Mouse (Mus musculus) CH12.LX (cell line): ENCODE data around the gene Gm15217. TPM values are rescaled to one million over a fixed set of nuclear protein-coding genes. Genes with fewer than 3 reads are reported as not detected.

Experiments used
- DNase-seq: peaks from one replicate; pipeline ENCODE4 v3.0.0-alpha.2; 2013; ENCODE audit errors: extremely low read depth
- H3K27ac ChIP-seq: 2 replicates; pipeline ENCODE4 v1.5.1; 2012; ENCODE audit warnings: low read depth, mild to moderate bottlenecking, control low read depth, moderate library complexity; ENCODE audit not compliant: insufficient read depth
- H3K27me3 ChIP-seq: replicated peaks from 2 replicates; pipeline ENCODE3; 2012; ENCODE audit warnings: inconsistent platforms
- H3K36me3 ChIP-seq, 2 experiments: replicated peaks in 1 of 2; 2 replicates each; pipeline versions ENCODE3 to v1.6.1; 2012; ENCODE audit warnings: inconsistent platforms in 1 of 2, low read length in 1 of 2, mild to moderate bottlenecking in 1 of 2, mixed read lengths in 1 of 2, moderate library complexity in 1 of 2; ENCODE audit not compliant: control insufficient read depth in 1 of 2, insufficient read depth in 1 of 2
- H3K4me1 ChIP-seq, 2 experiments: 2 replicates each; pipeline ENCODE4 v1.6.1; 2012; ENCODE audit warnings: inconsistent platforms in 1 of 2, moderate library complexity in 1 of 2; ENCODE audit not compliant: insufficient read depth in 2 of 2, control insufficient read depth in 1 of 2
- H3K4me2 ChIP-seq: 2 replicates; pipeline ENCODE4 v1.6.1; 2012; ENCODE audit warnings: low read depth, mild to moderate bottlenecking, control low read depth; ENCODE audit not compliant: poor library complexity, insufficient read depth, severe bottlenecking
- H3K4me3 ChIP-seq, 3 experiments: fragments of 150-350 bp in 1 of 3; sonication (generic) in 1 of 3; replicated peaks in 1 of 3; 2 replicates each; pipeline versions ENCODE3 to v1.5.1; 2011 to 2012; ENCODE audit warnings: low read depth in 2 of 3, low read length in 2 of 3, mild to moderate bottlenecking in 2 of 3, moderate library complexity in 2 of 3, control low read depth in 1 of 3, improper control_type of control experiment in 1 of 3, inconsistent platforms in 1 of 3, mixed read lengths in 1 of 3; ENCODE audit not compliant: poor library complexity in 1 of 3
- H3K79me2 ChIP-seq: replicated peaks from 2 replicates; pipeline ENCODE4 v1.6.1; 2012; ENCODE audit warnings: mild to moderate bottlenecking, moderate library complexity; ENCODE audit not compliant: control insufficient read depth, poor library complexity, insufficient read depth, severe bottlenecking; ENCODE audit errors: extremely low read depth
- H3K9ac ChIP-seq: 2 replicates; pipeline ENCODE4 v1.6.1; 2012; ENCODE audit warnings: low read depth, mild to moderate bottlenecking, control low read depth, moderate library complexity; ENCODE audit not compliant: insufficient read depth
- H3K9me3 ChIP-seq: replicated peaks from 2 replicates; pipeline ENCODE3; 2012; ENCODE audit warnings: low read length, inconsistent platforms, mixed read lengths
- BHLHE40 ChIP-seq: IDR thresholded peaks from 2 replicates; pipeline ENCODE4 v1.6.1; 2011; ENCODE audit warnings: mild to moderate bottlenecking, low read depth, low read length, improper control_type of control experiment
- E2F4 ChIP-seq: IDR thresholded peaks from 2 replicates; pipeline ENCODE4 v1.6.1; 2011; ENCODE audit warnings: low read depth, low read length, improper control_type of control experiment; ENCODE audit not compliant: insufficient replicate concordance
- ELF1 ChIP-seq: IDR thresholded peaks from 2 replicates; pipeline ENCODE4 v1.6.1; 2014; ENCODE audit warnings: low read depth, mild to moderate bottlenecking, inconsistent platforms, low read length, improper control_type of control experiment
- EP300 ChIP-seq: IDR thresholded peaks from 2 replicates; pipeline ENCODE4 v1.6.1; 2011; ENCODE audit warnings: low read length, improper control_type of control experiment
- GABPA ChIP-seq: IDR thresholded peaks from 2 replicates; pipeline ENCODE4 v1.6.1; 2012; ENCODE audit warnings: low read depth, low read length, improper control_type of control experiment, inconsistent platforms; ENCODE audit not compliant: insufficient replicate concordance
- IRF4 ChIP-seq: IDR thresholded peaks from 2 replicates; pipeline ENCODE4 v1.6.1; 2014; ENCODE audit warnings: low read depth, mild to moderate bottlenecking, inconsistent platforms, low read length, improper control_type of control experiment
- JUN ChIP-seq: IDR thresholded peaks from 2 replicates; pipeline ENCODE4 v1.6.1; 2011; ENCODE audit warnings: low read depth, mild to moderate bottlenecking, low read length, improper control_type of control experiment, moderate library complexity; ENCODE audit not compliant: insufficient read depth
- JUND ChIP-seq: conservative IDR thresholded peaks from 2 replicates; pipeline ENCODE4 v1.6.1; 2011; ENCODE audit warnings: low read depth, low read length, improper control_type of control experiment
- MAFK ChIP-seq: IDR thresholded peaks from 2 replicates; pipeline ENCODE4 v1.6.1; 2011; ENCODE audit warnings: low read length, improper control_type of control experiment; ENCODE audit not compliant: insufficient replicate concordance
- MAX ChIP-seq: IDR thresholded peaks from 2 replicates; pipeline ENCODE4 v1.6.1; 2011; ENCODE audit warnings: low read length, improper control_type of control experiment
- MAZ ChIP-seq: IDR thresholded peaks from 2 replicates; pipeline ENCODE4 v1.6.1; 2012; ENCODE audit warnings: low read depth, mild to moderate bottlenecking, inconsistent platforms, low read length, improper control_type of control experiment, moderate library complexity
- MEF2A ChIP-seq: IDR thresholded peaks from 2 replicates; pipeline ENCODE4 v1.6.1; 2014; ENCODE audit warnings: low read depth, mild to moderate bottlenecking, inconsistent platforms, low read length, improper control_type of control experiment, borderline replicate concordance
- MXI1 ChIP-seq: IDR thresholded peaks from 2 replicates; pipeline ENCODE4 v1.6.1; 2011; ENCODE audit warnings: mild to moderate bottlenecking, low read depth, low read length, improper control_type of control experiment
- PAX5 ChIP-seq: IDR thresholded peaks from 2 replicates; pipeline ENCODE4 v1.6.1; 2012; ENCODE audit warnings: low read length, inconsistent platforms, mixed read lengths
- POLR2A ChIP-seq: IDR thresholded peaks from 2 replicates; pipeline ENCODE4 v1.6.1; 2011; ENCODE audit warnings: low read depth, mild to moderate bottlenecking, improper control_type of control experiment, low read length
- RAD21 ChIP-seq: IDR thresholded peaks from 2 replicates; pipeline ENCODE4 v1.6.1; 2011; ENCODE audit warnings: low read depth, mild to moderate bottlenecking, low read length, improper control_type of control experiment, moderate library complexity
- RCOR1 ChIP-seq: conservative IDR thresholded peaks from 2 replicates; pipeline ENCODE4 v1.6.1; 2012; ENCODE audit warnings: low read depth, mild to moderate bottlenecking, inconsistent platforms, low read length, improper control_type of control experiment
- SIN3A ChIP-seq: IDR thresholded peaks from 2 replicates; pipeline ENCODE4 v1.6.1; 2012; ENCODE audit warnings: low read length, improper control_type of control experiment, inconsistent platforms
- SMC3 ChIP-seq: IDR thresholded peaks from 2 replicates; pipeline ENCODE4 v1.6.1; 2011; ENCODE audit warnings: low read depth, low read length, improper control_type of control experiment
- TBP ChIP-seq: conservative IDR thresholded peaks from 2 replicates; pipeline ENCODE4 v1.6.1; 2011; ENCODE audit warnings: low read depth, low read length, improper control_type of control experiment
- ZC3H11A ChIP-seq: IDR thresholded peaks from 2 replicates; pipeline ENCODE4 v1.6.1; 2012; ENCODE audit warnings: low read depth, mild to moderate bottlenecking, inconsistent platforms, low read length, improper control_type of control experiment
- ZKSCAN1 ChIP-seq: IDR thresholded peaks from 2 replicates; pipeline ENCODE4 v1.6.1; 2012; ENCODE audit warnings: low read depth, inconsistent platforms, low read length, improper control_type of control experiment, borderline replicate concordance
- dilution Hi-C: fragments of 300-500 bp; cut with MboI; formaldehyde crosslinking; loops from 2 replicates; pipeline ENCODE4 v1.14.3; 2020; ENCODE audit warnings: low sequenced_read_pairs; ENCODE audit not compliant: extremely low pct_unique_long_range_greater_than_20kb, extremely low pct_ligation_motif_present
- in situ Hi-C: fragments of 300-500 bp; cut with MboI; formaldehyde crosslinking; loops from 3 replicates; pipeline ENCODE4 v1.14.3; 2019; ENCODE audit warnings: low sequenced_read_pairs, low pct_ligation_motif_present, low pct_unique_long_range_greater_than_20kb, mixed read lengths
- polyA plus RNA-seq: library from polyadenylated mRNA; unstranded; fragments of >175 nt; gene quantifications from 2 replicates; pipeline ENCODE4 v1.2.1, GENCODE M21; 2012; ENCODE audit warnings: low read depth; ENCODE audit not compliant: insufficient read length
- total RNA-seq, 2 experiments: library from RNA; depleted of rRNA; stranded (reverse); fragments of 300-350 nt in 1 of 2; fragments of >200 nt in 1 of 2; gene quantifications; 2 replicates each; pipeline ENCODE4 v1.2.3; 2012 to 2014

The Gm15217 gene
- total RNA-seq (2012; rRNA removed) (not detected in 2 replicates), total RNA-seq (2014; rRNA removed) (not detected in 2 replicates), polyA plus RNA-seq (not detected in 2 replicates)

- dilution Hi-C loops, result no loop called here
- H3K27me3 ChIP-seq, result no peaks in the 10 kb centered on the region
- H3K79me2 ChIP-seq, result no peaks in the 10 kb centered on the region
- no peak within 1 kb of the TSS for H3K9ac ChIP-seq
- H3K27ac ChIP-seq, result no peak within 1 kb of the TSS
- H3K9me3 ChIP-seq, result no peaks in the 10 kb centered on the region
- TF ChIP-seq JUN, result no peak
- no peak for TF ChIP-seq E2F4
- no peak for TF ChIP-seq JUND
- no peak for TF ChIP-seq TBP
- no peak for TF ChIP-seq ZC3H11A
- TF ChIP-seq ELF1, result no peak
- TF ChIP-seq GABPA, result no peak
- TF ChIP-seq MAFK, result no peak
- no peak for TF ChIP-seq MAX
- TF ChIP-seq BHLHE40, result no peak
- TF ChIP-seq, all 38 proteins: peak for 0
- no peak within 1 kb of the TSS for H3K4me2 ChIP-seq
- peaks cover 3 to 4% of the 10 kb centered on the region in 2 experiments; a peak in 2 of 4 replicates for H3K4me1 ChIP-seq
- H3K36me3 ChIP-seq, result no peaks in the 10 kb centered on the region
- no peak for DNase-seq
- H3K4me3 ChIP-seq, result no peak within 1 kb of the TSS
- in situ Hi-C loops, result no loop called here
Measured at GRCm38 (mm10) chr14:46379285-46379684, at the start of gene Gm15217. Gm15217 (plus strand) TSS chr14:46379414.

DNA sequence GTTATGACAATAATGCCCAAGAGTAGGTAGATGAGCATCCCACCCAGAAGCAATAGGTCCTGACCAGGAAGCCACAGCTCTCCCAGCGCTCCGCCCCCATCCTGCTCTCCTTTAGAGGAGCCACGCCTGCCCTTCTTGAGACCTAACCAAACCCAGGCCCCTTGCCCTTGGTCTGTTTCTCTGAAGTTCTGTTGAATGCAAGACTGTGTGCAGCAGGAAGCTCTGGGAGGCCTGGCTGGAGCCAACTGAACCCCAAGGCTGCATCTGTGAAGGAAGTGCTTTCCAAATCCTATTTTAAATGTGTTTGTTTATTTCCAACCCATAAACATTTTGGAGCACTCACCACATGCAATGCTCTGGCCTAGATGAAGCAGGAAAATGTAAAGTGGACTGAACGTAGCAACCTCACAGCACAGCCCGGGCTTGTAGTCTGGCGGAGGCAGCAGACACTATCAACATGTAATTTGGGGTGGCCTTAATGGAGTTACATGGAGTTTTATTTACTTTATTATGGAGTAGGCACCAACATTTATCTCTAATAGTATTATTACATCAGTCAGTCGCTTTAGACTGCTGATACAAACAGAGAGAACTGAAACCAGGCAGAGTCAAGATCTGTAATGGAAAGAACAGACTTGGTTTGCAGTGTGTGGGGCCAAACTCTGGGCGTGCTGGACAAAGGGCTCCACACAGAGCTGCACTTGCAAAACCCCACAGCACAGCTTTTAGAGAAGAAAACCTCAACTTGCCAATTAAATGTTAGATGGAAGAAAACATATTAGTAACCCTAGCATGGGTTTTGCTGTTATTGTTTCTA lies 45.6 kb upstream of the Gm15217 start:
- TF ChIP-seq TBP, result no peak
- no peak for TF ChIP-seq POLR2A
- TF ChIP-seq BHLHE40, result 0 out of 2 replicates have a peak, but pooled peaks have one; percentile 14
- no peak for TF ChIP-seq ZKSCAN1
- TF ChIP-seq MAFK, result no peak
- no peak for TF ChIP-seq MEF2A
- no peak for TF ChIP-seq SMC3
- no peak for TF ChIP-seq PAX5
- no peak for TF ChIP-seq JUN
- peak; percentile 59; the same call in 1 of the 2 replicates for TF ChIP-seq EP300
- no peak for TF ChIP-seq GABPA
- no peak for TF ChIP-seq MAX
- TF ChIP-seq SIN3A, result no peak
- no peak for TF ChIP-seq RAD21
- TF ChIP-seq MXI1, result no peak
- TF ChIP-seq RCOR1, result no peak
- no peak for TF ChIP-seq JUND
- no peak for TF ChIP-seq MAZ
- peak; percentile 77 for TF ChIP-seq IRF4
- Histone ChIP-seq H3K9me3 (no peaks in the 10 kb centered on the region), H3K9ac (no peak overlapping the region), H3K27me3 (no peaks in the 10 kb centered on the region), H3K4me1 (peaks cover 4 to 16% of the 10 kb centered on the region in 2 experiments; a peak in 3 of 4 replicates), H3K79me2 (no peaks in the 10 kb centered on the region), H3K4me2 (no peak overlapping the region), H3K4me3 (no peak overlapping the region), H3K27ac (no peak overlapping the region), H3K36me3 (no peaks in the 10 kb centered on the region)
- dilution Hi-C loops (no loop called here), in situ Hi-C loops (no loop called here)
- DNase-seq, result peak; percentile 26
